Mouse (Mus musculus) lung, adult 18-20 months (tissue): ENCODE results near the gene Hip1.
A peak's percentile ranks its signal among the peaks of the same experiment; 100 is the strongest.

Source experiments
- DNase-seq, 2 experiments: peaks; one replicate each; pipeline ENCODE4 v3.0.0; 2022; ENCODE audit warnings: mixed read lengths in 2 of 2

Gene Hip1

DNA sequence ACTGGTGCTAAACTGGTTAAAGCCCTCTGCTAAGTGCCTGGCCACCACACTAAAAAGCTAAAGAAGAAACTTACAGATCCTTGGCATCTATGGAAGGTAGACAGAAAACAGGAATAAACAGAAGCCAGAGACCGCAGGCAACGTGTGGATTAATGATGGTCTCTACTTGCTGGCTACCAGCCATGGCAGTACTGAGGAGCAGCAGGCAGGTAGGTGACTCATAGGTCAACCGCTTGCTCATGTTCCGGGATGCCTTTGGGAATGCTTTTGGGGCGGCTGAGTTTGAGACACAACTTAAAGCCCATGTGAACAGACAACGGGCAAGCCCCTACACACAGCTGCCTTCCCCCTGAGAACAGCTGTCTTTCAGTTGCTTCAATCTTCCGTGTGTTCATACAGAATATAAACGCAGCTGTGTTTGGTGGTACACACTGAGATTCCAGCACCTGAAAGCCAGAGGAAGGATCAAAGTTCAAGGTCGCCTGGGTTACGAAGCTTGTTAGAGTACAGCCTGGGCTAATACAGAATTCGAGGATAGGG is 13.5 kb downstream of the Hip1 start:
- DNase-seq: no peak

DNA sequence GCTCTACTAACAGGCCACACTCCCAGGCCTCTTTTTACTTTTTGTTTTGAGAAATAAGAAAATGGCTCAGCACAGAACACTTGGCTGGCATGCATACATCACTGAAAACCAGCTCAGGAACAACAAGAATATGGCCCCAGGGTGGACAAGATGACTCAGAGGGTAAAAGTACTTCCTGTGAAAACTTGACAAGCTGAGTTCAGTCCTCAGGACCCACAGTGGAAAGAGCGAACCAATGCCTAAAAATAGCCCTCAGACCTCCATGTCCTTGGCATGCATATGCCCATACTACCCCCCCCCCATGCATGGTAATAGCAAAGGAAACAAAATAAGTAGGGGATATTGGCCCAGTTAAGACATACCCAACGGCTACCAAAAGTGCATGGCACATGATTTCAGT is 15.0 kb downstream of the Hip1 start:
- no peak for DNase-seq

DNA sequence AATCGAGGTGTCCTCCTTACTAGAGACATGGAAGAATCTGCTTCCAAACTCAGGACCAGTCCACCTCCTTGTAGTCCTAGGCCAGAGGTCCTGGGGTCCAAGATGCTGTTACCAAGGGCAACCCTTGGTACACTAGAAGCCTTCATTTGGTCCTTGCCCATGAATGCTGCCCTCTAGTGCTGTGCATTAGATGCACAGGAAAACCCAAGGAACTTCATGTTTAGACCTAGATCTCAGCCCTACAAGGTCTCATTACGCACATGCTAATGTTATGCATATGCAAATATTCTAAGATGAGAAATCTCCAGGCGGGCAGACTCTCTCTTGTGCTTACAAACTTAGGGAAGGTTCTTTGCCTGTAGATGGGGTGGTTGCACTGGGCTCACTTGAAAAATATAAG is 15.6 kb downstream of the Hip1 start:
- DNase-seq: no peak

DNA sequence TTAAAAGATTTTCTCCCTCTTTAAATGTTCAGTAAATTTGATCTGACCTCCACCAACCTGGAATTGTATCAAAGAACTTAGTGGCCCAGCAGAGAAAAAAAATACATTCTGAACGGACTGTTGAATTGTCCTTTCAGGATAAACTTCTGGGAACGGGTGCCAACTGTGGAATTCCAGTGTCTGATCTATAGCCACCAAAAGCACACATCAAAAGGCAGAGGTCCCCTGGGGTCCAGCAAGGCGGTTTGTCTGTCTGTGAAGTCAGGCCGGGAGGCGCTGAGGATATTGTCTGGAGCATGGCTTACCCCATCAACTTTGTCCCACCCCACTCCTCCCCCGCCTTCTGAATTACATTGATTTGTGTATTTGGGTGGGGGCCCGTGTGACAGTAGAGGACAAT is 16.9 kb downstream of the Hip1 start:
- no peak for DNase-seq

DNA sequence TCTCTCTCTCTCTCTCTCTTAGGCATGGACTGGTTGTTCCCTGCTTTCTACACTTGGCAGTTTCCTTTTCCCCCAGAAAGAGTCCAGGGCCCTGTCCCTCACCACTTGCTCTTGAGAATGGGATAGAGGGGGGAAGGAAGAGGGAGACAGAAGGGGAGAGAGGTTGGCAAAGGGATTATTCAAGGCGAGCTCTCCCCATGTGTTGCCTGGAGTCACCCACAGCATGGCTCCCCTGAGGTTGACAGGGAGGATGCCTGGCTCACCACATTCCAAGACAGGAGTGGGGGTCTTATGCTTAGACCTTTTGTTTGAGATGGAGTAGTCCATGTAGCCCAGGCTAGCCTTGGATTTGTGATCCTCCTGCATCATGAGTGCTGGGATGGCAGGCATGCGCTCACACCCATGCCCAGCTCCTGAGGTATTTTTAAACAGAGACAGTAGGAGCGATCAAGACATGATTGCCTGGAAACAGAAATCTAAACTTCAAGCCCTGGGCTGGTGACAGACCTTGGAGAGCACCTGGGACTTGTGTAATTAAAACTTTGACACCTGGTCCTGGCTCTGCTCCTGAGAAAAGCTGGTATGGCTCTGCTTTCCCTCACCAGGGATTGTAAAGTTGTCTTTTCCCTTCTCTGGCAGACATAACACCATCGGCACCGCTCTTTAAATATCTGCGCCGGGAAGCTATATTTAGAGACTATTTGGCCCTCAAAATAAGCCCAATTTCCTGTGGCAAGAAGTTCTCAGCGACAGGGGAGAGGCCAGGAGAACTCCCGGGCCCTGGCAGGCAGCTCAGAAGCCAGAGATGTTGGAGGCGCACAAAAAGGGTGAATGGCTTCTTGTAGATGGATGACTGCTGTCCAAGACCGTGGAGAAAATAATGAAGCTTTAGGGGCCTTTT is 20.0 kb downstream of the Hip1 start:
- peak in 1 of 2 experiments; percentile 33 for DNase-seq

DNA sequence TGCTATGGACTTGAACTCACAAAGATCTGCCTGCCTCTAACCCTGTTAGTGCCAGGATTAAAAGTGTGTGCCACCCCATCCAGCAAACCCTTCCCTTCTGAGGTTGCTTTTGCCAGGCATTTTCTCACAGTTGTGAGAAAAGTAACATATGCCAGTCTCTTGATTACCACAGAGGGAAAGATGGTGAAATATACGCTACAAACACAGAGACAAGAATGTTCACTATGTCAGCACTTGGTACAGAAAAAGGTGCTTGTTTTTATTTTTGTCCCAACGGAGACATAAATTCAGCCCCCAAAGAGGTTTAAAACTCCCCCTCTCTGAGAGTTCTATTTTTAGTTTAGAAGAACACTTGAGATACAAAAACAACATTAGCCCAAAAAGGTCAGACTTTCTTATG is 20.8 kb downstream of the Hip1 start:
- no peak for DNase-seq

DNA sequence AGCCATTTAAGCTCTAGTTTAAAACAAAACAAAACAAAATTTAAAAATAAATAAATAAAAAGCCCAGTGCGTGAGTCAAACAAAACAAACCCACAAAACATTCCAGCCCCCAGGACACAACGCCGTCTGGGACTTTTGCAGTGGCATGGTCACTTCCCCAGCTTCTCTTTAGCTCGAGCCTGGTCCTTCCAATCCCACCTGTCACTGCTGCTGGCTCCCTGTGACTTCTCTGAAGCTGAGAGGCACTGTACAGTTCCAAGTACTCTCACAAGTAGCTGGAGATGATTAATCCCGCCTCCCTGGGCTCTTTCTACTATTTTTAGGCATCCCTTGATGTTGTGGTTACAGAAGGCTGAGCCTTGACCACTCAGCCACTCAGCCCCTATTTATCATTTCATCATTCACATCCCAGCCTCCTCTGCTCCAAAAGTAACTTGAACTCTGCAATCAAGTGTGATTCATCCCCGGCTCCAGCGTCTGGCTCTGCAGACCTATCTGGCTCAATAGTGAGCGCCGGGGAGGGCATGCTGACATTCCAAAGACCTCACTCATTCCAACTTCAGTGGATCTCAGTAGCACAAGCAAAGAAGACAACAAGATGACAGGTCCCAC is 22.7 kb downstream of the Hip1 start:
- DNase-seq: peak; percentile 42 to 61

DNA sequence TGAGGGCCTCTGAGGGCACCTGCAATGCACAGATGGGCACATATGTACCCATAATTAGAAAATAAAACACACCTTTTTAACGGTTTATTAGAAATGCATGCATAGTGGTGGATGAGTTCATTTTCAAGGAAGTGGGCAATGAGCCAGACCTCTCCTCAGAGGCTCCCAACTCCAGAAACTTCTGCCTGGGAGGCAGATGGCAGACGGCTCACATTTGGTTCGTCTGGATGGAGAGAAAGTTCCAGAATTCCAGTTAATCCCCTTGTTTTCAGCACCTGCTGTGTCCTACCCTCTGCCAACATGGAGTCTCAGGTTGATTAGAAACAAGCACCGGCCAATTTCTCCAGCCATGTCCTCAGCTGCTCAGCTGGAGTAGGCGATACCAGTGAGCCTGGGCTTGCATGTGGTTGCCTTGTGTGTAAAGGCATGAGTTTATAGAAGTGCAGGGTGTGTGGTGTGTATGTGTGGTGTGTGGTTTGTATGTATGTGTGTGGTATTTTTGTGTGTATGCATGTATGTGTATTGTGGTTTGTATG is 27.5 kb downstream of the Hip1 start:
- DNase-seq: no peak

DNA sequence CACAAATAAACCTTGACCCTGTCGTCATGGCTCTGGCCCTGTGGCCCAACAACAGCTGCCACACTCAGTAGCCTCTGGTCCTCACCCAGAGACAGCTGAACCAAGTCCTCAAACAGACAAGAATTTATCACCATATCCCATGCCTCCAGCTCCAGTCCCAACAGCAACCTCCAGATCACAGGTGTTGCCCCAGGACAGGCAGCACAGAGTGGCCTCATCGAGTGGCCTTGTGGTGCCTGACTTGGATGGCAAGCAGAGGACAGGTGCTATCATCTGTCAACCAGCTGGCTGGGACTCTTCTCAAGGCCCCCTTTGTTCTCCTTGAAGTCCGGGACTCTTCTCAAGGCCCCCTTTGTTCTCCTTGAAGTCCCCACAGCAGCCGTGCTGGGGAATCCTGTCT is 31.8 kb downstream of the Hip1 start:
- no peak for DNase-seq

DNA sequence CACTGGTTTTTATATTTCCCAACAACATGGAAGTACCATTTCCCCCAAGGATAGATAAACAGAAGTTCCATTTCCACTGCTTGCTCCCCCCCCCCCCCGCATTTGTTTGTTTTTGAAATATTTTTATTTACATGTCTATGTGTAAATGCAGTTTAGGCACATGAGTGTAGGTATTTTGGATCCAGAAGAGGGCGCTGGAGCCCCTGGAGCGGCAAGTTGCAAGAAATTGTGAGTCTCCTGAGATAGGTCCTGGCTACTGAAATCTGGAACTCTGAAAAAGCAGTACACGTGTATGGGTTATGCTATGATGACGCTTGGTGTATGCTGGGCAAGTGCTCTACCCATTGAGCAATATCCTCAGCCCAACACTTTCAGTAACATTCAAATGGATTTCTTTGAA is 33.8 kb downstream of the Hip1 start:
- DNase-seq: no peak

DNA sequence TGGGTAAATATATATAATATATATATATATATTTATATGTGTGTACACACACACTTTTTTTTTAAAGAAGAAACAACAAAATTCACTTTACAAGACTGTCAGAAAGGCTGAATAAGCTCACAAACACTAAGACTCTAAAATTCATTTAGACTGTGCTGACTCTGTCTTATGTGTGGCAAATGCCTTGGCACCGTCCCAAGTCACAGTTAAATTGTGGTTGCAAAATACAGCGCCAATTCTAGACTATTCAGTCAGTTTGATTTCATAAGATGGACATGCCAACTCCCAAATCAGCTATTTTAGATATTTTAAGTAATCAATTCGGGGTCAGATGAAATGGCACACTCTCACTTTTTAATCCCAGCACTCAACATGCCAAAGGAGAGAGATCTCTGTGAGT is 36.6 kb downstream of the Hip1 start:
- DNase-seq: peak in 1 of 2 experiments; percentile 36

DNA sequence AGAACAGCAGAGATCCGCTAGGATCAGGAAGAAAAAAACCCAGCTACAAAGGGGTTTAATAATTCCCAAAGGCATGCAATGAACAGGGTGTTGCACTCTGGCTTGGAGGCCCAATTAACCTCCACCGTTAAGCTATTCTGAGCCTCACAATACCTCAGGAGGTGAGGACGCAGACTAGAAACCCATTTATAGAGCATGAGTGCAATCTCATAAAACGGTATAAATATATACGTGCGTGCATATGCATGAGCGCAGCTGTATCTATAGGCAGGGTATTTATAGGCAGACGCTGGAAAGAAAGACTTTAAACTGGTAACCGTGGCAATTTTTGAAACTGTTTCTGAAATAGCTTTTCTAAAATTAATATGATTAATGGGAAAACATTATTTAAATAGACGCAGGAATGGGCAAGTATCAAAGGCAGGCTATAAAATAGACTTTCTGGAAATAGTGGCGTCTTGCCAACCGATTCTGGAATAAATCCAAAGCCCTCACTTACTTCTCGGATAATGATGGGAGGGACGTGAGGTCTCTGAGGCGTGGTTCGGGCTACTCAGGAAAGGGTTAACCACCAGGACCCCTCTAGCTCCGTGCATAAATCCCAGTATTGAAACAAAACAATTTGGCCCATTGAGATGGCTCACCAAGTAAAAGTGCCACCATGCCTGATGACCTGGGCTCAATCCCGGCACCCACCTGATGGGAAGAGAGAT is 37.2 kb downstream of the Hip1 start:
- no peak for DNase-seq

DNA sequence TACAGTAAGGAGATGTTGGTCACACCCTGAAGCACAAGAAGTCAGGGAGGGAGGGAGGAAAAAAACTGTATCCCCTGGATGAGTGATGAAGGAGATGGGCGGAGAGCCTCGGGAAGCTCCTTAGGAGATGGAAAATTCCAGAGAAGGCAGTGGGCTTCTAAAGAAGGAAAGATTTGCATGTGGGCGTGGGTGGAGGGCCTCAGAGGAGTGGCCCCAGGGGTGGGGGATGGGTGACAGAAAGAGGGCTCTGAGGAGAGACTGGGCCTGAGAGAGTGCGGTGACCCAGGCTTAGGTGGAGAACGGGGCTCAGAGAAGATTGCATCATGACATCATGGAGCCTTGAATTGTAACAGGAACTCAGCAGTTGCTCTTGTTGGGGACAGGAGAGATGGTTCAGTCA is 39.5 kb downstream of the Hip1 start:
- DNase-seq: no peak

DNA sequence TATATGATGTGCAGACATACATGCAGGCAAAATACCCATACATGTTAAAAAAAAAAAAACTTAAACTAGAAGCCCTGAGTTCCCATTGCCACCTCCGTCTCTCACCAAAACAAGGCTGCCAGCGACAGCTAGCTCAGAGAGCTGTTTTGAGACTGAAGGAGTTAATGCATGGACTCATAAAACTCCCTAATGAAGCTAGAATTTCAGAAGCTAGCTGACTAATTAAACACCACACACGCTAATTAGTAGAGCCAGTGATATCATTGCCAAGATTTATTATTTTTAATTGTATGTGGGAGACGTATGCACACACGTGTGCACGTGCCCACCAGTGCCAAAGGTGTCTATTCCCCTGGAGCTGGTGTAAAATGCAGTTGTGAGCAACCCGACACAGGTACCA is 42.0 kb downstream of the Hip1 start:
- no peak for DNase-seq

DNA sequence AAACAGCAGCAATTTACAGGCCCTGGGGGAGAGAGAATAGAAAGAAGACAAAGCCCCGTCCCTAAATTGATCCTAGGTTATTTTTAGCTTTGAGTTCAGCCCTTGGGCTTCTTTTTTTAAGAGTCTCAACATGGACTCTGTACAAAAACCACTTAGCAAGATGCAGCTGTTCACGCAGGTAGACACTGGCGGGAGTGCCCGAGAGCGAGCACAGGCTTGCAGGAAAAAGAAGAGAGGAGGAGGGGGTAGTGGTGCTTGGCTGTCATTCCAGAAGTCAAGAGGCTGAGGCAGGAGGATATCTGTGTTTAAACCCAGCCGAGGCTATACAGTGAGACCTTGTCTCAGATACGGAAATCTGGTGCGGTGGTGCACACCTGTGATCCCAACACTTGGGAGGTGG is 42.9 kb downstream of the Hip1 start:
- DNase-seq: no peak

DNA sequence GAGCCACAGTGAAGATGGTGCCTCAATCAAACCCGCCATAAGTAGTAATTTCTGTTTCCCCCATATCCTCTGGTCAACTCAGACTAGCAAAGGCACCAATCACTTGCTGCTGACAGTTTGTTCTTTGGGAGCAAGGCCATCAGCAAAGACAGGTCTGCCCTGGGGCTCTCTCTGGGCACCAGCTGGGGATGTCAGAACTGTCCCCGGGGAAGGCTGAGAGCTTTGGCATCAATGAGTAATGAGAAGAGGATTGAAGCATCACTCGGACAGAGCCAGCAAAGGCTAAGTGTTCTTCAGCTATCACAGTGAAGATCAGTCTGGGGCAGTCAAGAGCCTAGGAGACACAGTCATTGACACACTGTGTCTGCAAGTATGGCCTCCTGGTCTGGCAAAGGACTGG is 46.0 kb downstream of the Hip1 start:
- DNase-seq: no peak

DNA sequence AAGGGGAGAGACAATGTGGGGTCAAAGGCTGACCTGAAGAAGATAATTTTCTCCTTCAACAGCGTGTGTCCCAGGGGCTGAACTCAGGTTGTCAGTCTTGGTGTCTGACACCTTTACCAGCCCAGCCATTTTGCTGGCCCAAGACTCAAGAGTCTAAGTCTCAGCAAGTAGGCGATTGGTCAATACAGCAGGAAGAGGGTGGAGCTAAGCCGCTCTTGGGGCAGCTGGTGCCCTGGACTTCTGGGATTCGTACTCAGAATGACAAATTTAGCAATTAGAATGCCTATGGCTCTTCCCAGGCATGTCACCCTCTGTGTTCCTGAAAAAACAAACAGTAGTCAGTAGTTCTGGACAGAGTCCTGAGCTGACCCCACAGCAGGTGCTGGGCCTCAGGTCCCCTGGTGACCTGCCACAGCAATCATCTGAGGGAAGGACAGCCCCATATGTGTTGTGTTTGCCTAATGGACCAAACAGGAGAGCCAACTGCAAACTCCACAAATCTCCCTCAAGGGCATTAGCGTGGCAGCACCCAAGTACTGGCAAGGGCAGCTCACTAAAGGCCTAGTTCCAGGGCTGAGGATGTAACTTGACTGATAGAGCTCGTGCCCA is 47.5 kb downstream of the Hip1 start:
- DNase-seq: no peak

DNA sequence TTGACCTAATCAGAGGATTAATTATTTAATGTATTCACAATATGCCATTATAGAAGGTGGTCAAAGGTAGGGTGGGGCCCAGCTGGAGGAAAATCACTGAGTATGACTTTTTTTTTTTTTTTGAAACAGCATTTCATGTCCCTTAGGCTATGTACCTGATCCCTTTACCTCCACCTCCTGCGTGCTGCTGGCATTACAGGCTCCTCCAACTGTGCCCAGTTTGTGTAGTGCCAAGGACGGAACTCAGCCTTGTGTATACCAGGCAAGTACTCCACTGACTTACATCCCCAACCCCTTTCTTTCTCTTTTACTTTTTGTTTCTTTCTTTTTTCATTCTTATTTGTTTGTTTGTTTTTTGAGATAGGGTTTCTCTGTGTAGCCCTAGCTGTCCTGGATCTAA is 48.4 kb downstream of the Hip1 start:
- no peak for DNase-seq

DNA sequence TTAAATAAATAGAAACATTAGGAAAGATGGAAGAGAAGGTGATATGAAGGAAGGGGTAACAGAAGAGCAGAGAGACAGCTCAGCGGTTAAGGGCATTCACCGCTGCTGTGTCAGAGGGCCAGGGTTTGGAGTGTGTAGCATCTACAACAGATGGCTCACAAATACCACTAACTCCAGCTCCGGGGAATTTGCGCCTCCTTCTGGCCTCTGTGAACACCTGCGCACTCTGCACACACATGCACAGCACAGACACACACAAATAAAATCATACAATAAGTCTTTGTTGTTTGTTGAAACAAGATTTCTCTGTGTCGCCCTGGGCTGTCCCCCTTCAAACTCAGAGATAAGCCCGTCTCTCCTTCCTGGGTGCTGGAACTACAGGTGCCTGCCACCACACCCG is 49.4 kb downstream of the Hip1 start:
- no peak for DNase-seq

DNA sequence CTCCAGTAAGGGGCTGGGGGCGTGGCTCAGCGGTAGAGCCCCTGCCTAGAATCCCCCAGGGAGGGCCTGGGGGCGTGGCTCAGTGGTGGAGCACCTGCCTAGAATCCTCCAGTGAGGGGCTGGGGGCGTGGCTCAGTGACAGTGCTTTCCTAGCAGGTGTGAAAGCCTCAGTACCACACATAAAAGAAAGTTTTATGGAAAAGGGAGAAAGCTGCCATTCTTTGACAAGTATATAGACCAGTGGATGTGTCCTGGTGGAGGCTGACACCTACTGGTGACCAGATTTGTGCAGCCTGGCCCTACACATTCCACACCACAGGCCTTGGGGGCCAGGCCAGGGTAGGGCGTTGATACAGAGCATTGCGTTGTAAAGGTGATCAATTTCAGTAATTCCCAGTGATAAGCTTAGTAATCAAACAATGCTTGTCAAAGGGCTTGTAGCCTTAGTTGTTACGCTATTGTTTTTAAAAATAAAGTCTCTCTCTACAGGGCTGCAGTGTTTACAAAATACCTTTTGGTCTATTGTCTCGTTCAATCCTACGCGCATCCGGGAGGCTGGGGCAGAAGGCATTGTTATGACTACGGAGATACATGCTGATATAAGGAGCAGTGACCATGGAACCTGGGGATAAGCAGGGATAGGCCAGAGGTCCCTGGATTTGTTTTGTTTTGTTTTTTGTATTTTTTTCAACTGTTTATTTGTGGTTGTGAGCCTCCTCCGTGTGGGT is 50.6 kb downstream of the Hip1 start:
- DNase-seq: peak in 1 of 2 experiments; percentile 39

DNA sequence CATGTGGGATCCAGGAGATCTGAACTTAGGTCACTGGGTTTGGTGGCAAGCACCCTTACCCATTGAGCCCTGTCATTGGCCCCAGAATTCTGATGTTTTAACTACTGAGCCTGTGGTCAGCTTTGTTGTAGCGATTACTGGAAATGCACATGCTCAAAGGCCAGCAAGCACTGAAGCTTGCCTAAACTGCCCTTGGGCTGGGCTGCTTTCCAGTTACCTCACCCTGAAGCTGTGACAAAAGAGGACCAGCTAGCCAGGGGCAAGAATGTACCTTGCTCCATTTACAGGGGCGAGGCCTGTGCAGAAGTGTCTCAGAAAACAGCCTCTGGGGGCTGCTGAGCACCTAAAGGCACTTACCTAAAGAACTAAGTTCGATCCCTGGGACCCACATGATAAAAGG is 51.8 kb downstream of the Hip1 start:
- DNase-seq: no peak

DNA sequence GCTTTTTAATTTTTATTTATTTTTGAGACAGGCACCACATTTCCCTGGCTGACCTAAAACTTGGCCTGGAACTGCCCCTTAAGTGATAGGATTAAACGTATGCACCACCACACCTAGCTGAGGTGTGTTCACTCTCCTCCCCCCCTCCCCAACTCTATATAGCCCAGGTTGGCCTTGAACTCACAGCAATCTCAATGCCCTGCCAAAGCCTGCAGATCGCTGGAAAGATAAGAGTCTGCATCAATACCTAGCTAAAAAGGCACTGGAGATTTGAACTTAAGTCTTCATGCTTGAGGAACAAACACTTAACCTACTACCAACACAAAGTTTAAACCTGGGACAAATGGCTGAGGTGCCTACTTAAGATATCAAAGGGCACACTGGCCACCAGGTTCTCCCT is 52.8 kb downstream of the Hip1 start:
- no peak for DNase-seq
